Mouse (Mus musculus): ENCODE results near the gene Tbc1d14.
A peak's percentile ranks its signal among the peaks of the same experiment; 100 is the strongest.

Tbc1d14 gene

DNA sequence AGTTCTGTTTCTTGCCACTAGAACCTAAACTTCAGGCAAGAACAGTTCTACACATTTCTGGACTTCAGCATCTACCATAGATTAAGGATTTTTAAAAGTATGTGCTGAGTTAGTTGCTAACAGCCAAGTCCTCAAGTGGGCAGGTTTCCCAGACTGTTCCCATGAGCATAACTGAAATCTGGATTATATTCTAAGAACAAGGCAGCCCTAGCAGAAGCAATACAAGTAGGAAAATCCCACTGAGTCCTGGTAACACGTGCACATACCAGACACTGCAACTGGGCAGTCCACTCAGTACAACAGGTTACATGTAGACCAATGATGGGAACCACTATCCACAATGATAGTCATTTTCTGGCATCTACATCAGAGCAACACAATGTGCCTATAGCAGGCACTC is 17.3 kb downstream of the Tbc1d14 start:
- DNase-seq: peak; percentile 96

DNA sequence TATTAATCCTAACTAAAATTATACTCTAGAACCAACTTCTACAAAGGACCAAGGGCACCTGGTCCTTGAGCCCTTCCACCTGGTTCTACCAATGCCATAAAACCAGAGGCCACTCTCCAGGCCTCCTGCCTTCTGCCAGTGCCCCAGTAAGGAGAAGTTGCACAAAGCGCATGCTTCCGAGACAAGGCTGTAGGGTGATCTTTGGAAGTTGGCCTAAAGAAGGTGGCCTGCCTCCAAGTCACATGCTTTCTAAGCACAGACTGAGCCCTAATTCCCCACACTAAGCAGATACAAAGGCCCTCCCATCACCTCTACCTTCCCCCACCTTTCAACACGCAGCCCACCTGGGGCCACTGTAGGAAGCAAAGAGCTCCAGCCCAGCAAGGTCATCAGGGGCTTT is 17.8 kb downstream of the Tbc1d14 start:
- DNase-seq: peak; percentile 97

- peak; percentile 95 for DNase-seq
Observed at GRCm38 (mm10) chr5:36574147-36574870, 18.8 kb downstream of the Tbc1d14 start.

DNA sequence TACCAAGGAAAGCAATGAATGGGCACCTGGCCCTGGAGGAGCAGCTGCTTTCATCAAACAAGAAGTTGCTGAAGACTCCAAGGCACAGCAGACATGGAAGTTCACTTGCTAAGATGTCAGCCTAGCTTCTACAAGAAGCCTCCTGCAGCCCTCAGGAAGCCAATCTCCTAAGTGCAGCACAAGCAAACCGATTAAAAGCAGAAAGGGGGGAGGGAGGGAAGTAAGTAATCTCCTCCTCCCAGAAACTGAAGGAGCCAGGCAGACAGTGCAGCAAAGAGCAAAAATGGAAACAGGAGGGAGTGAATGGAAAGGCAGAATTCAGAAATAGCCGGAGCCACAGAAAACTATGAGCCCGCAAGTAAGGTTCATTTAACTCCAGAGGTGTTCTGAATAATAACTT is 19.7 kb downstream of the Tbc1d14 start:
- no peak for DNase-seq

GRCm38 (mm10) chr5:36571371-36571770 is 21.7 kb downstream of the Tbc1d14 start:
- no peak for DNase-seq

GRCm38 (mm10) chr5:36570546-36571245 is 22.4 kb downstream of the Tbc1d14 start:
- DNase-seq: no peak

DNA sequence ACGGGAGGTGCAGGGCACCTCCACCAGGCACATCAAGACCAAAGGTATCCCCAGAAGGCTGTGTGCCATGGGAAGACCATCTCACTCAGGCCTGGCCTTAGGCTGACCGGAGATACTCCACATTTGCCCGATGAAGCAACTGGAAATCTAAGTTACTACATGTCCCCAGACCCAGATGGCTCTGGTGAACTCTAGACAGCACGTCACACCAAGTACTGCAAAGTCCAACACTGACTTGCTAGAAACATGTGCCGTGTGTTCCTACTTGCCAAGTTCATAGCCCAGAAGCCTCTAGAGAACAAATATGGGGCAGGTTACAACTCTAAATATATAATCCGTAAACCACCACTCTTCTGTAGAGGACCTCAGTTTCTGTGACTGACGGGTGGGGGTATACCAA is 23.0 kb downstream of the Tbc1d14 start:
- no peak for DNase-seq

DNA sequence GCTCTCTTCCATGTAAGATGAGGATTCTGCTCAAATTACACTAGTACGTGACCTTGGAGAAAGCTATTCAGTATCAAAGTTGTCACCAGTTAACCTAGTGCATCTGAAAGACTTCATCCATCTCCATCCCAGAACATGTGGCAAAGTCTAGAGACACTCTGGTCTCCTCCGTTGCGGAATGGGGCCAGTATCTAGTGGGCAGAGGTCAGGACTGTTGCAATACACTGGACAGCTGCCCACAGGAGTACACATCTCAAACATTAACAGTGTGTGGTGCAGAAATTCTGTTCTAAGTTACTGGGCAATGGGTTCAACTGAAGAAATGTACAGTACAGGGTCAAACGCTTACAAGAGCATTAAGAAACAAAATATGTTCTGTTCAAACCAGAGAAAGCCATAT is 25.0 kb downstream of the Tbc1d14 start:
- DNase-seq: no peak

DNA sequence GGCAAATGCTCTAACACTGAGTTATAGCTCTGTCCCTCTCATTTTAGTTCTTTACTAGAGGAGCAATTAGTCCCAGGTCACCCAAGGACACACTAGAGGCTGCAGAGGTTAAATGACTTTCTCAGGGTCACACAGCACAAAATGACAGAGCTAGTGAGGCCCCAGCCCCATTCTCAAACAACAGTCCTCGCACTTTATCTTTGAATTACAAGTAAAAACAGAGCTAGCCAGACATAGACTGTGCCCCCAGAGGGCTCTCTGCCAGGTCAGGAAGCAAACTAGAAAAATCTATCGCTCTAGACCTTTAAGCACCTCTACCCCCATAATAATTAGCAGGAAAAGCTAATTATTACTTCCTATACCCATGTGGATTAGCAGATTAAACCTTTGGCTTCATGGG is 25.4 kb downstream of the Tbc1d14 start:
- no peak for DNase-seq

- DNase-seq: peak; percentile 90
Observed at GRCm38 (mm10) chr5:36564530-36564929, 28.5 kb downstream of the Tbc1d14 start.

- DNase-seq: peak; percentile 96
Observed at GRCm38 (mm10) chr5:36563741-36564140, 29.3 kb downstream of the Tbc1d14 start.

- peak; percentile 97 for DNase-seq
Observed at GRCm38 (mm10) chr5:36562791-36563445, 30.2 kb downstream of the Tbc1d14 start.

GRCm38 (mm10) chr5:36561509-36561908 is 31.6 kb downstream of the Tbc1d14 start:
- DNase-seq: no peak

- no peak for DNase-seq
Observed at GRCm38 (mm10) chr5:36560490-36560889, 32.6 kb downstream of the Tbc1d14 start.

DNA sequence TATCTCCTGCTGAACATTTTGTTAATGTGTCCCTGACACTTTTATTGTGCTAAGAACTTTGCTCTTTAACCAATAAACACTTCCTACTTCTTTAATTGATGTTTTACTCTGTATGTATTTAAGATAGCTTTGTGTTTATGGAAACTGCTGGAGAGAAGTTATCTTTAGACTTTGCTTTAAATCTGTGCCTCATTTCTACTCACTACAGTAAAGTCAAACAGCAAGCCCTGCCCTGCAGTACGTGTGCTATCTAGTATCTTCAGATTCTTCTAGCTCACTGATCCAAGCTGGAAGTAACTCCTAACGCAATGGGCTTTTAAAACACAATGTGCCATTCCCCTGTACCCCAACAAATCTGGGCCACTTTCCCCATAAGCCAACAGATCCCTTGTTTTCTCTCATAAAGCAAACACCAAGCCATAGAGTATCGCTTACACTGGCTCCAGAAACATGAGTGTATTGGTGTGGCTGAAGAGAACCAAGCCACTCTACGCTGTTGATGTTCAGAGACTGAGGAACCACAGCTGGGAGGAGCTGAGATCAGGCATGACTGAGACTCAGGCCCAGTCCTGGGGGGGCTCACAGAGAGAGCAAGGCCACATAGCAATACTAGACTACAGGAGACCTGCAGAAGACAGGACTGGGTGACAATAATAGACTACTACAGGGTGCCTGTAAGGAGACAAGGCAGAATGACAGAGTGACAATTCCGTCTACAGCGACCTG is 33.4 kb downstream of the Tbc1d14 start:
- no peak for DNase-seq

- DNase-seq: no peak
Observed at GRCm38 (mm10) chr5:36559106-36559505, 34.0 kb downstream of the Tbc1d14 start.

DNA sequence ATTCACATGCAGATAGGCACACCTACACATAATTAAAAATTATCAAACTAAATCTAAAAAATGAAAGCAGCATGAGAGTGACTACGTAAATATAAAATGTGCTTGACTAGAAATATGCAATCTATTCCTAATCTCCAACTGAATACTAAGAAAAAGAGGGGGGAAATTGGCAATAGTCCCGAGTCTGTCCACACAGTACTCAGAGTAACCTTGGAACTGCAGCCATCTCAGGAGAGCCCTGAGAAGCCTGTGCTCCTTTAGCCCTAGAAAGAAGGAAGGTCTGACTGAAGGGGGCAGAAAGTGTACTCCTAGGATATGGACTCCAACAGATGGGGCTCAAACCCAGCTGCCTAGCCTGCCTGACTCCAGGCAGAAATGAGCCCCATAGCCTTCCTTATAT is 34.5 kb downstream of the Tbc1d14 start:
- DNase-seq: no peak

GRCm38 (mm10) chr5:36557584-36558308 is 35.3 kb downstream of the Tbc1d14 start:
- DNase-seq: peak; percentile 89

DNA sequence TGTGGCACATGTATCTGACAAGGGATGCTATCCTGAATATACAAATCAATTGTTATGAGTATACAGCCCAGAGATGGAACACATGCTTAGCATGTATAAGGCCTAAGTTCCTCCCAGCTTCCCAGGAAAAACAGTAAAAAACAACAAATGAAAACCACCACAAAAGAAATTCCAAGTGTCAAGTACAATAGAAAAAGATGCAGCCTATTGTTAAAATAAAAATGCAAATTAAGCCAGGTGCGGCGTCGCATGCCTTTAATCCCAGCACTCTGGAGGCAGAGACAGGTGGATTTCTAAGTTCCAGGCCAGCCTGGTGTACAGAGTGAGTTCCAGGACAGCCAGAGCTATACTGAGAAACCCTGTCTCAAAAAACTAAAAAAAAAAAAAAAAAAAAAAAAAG is 36.2 kb downstream of the Tbc1d14 start:
- DNase-seq: no peak

DNA sequence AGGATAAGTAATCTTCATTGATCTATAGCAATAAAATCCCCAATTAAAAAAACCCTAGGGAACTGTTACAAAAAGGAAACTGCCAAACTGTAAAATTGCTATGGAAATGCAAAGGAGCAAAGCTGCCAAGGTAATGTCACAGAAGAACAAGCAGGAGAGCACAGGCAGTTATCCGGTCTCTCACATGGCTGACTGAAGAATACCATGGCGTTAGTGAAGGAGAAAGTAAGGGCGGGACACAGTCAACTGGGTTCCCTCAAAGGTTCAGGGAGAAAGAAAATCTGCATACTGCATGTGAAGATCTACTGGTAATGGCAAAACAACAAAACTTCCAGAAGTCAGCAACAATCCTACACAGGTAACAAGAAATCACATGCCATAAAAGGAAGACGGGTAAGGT is 36.8 kb downstream of the Tbc1d14 start:
- no peak for DNase-seq

GRCm38 (mm10) chr5:36554496-36554895 is 38.6 kb downstream of the Tbc1d14 start:
- DNase-seq: no peak

DNA sequence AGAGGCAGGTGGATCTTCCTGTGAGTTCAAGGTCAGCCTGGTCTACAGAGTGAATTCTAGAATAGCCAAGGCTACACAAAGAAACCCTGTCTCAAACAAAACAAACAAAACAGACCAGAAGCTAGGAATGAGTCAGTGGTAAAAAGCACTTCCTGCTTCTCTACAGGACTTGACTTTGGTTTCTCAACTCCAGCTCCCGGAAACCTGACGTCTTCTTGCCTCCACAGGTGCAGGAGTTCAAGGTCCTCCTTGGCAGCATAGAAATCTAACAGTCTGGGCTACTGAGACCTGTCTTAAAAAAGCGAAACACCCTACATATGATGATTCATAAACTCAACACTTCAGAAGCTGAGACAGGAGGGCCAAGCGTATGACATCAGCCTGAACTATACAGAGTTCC is 39.2 kb downstream of the Tbc1d14 start:
- peak; percentile 85 for DNase-seq
